Mouse (Mus musculus) spleen, embryonic (tissue): ENCODE results near the gene Rnf130.
"Not testable (repeated sequence)": the region's sequence is repeated elsewhere in the genome, so short reads cannot be mapped to it uniquely, and the experiment has no call there.

Experiments used
- CTCF ChIA-PET: fragments of 350-600 bp; sonication (Branson Sonifier 250); formaldehyde crosslinking; loops from one replicate; lab custom pipeline; 2022; lab: Charles Lee

Rnf130 gene

GRCm38 (mm10) chr11:50081365-50082190 is 56.4 kb downstream of the Rnf130 start:
- CTCF ChIA-PET, result no interaction called here

DNA sequence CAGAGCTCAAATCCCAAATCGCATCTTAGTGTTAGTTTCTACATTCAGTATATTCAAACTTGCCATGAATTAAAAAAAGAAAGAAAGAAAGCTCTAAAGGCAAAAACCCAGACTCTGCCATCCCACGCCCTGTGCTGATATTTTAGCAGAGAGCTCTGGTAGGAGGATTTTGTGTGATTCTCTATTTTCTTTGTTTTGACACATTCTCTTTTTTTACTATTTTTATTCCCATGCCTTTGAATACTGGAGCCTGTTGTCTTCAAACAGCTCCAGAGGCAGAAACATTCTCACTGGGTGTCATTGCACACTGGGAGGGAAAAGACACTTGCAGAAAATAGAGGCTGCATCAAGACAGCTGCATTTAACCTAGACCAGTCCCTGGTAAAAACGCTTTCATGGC is 61.1 kb downstream of the Rnf130 start:
- CTCF ChIA-PET, result interaction anchor here (0.5 kb wide), 1 partner anchor 46 kb away, joined by 3 read pairs; no protein-coding TSS in a partner anchor

- CTCF ChIA-PET, result no interaction called here
Measured at GRCm38 (mm10) chr11:50089840-50090239, 64.7 kb downstream of the Rnf130 start.

GRCm38 (mm10) chr11:50090982-50091675 is 66.0 kb downstream of the Rnf130 start:
- CTCF ChIA-PET, result no interaction called here

GRCm38 (mm10) chr11:50091681-50092080 is 66.5 kb downstream of the Rnf130 start:
- CTCF ChIA-PET, result no interaction called here

DNA sequence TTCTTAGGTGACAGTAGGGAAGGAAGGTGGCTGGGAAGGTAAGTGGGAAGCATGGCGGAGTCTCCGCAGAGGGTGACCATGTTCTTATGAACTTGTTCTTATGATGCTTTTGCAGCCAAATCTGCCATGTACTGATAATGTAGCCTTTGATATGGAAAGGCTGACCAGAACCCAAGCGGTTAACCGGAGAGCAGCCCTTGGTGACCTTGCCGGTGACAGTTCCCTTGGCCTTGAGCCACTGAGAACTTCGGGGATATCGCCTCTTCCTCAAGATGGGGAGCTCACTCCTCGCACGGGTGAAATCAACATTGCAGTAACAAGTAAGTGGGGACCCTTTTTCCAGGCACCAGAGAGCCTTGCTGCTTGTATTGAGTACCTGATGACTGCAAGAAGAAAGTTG is 70.5 kb downstream of the Rnf130 start:
- CTCF ChIA-PET, result no interaction called here

- CTCF ChIA-PET, result no interaction called here
Measured at GRCm38 (mm10) chr11:50097091-50097490, 71.9 kb downstream of the Rnf130 start.

DNA sequence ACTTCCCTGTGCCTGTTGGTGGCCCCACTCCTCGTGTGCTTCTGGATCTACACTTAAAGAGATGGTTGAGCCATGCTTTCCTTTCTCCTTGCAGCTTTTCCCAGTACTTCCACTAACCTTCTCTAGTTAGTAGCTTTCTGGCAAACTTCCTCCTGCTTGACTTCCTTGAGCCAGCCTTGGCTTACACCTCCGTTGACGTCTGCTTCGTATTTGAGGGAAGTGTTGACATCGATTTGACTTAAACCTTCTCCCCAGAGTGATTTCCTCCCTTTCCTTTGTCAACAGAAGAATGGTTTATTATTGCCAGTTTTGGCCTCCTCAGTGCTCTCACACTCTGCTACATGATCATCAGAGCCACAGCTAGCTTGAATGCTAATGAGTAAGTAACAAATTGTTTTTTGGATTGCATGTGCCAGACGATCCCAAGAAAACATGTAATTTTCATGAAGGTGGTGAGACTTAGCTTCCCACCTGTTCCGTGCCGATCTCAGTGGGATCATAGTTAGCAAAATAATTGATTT is 73.9 kb downstream of the Rnf130 start:
- CTCF ChIA-PET, result no interaction called here

- CTCF ChIA-PET, result no interaction called here
Measured at GRCm38 (mm10) chr11:50099692-50100091, 74.5 kb downstream of the Rnf130 start.

DNA sequence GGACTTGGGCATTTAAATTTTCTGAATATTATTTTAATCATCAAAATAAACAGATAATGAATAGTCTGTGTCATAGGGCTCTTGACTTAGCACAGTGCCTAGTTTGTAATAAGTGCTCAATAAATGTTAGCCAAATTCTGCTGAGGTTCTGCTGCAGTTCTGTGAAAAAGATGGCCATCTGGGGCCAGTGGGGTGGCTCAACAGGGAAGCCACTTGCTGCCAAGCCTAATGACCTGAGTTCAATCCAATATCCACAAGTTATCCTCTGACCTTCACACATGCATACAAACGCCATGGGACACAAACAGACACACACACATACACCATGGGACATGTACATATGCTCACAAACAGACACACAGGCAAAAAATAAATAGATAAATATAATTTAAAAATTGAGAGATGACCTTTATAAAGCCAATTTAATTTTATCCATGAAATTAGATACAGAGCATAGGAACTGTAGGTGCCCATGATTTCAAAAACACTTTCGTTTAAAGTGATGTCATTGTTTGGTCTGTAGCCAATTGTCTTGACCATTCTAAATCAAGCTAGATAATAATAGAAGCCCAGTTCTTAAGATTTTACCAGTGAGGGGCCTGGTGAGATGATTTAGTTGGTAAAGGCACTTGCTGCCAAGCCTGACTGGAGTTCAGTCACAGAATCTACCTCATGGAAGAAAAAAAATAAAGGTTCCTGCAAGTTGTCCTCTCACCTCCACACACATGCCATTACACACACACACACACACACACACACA is 75.6 kb downstream of the Rnf130 start:
- CTCF ChIA-PET, result no interaction called here

DNA sequence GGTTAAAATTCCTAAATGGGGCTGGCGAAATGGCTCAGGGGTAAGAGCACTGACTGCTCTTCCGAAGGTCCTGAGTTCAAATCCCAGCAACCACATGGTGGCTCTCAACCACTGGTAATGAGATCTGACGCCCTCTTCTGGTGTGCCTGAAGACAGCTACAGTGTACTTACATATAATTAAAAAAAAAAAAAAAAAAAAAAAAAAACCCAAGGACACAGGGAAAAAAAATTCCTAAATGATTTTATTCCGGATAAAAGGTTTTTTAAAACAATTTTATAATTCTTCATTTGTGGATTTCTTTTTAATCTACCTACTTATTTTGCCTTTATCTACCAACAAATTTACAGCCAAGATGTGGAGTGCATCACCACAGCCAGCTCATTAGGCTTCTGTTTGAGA is 76.8 kb downstream of the Rnf130 start:
- CTCF ChIA-PET, result not testable (repeated sequence)

- CTCF ChIA-PET, result no interaction called here
Measured at GRCm38 (mm10) chr11:50104016-50104415, 78.9 kb downstream of the Rnf130 start.

GRCm38 (mm10) chr11:50105237-50105636 is 80.1 kb downstream of the Rnf130 start:
- CTCF ChIA-PET, result no interaction called here

DNA sequence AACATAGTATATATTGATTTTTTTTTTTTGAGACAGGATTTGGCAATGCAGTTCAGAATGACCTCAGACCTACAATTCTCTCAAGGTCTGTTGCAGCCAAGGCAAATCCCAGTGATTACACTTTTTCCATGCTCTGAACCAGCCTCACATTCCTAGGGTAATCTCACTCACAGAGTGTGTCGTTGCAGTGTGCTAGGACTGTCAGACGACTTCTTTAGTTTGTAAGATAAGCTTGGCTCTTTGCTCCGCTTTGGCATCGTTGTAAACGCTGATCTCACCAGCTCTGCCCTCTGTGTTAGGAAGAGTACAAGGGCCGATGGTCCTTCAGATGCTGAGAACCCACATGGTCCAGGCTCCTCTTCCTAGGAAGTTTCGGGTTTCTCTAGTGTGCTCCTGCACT is 80.9 kb downstream of the Rnf130 start:
- CTCF ChIA-PET, result no interaction called here

DNA sequence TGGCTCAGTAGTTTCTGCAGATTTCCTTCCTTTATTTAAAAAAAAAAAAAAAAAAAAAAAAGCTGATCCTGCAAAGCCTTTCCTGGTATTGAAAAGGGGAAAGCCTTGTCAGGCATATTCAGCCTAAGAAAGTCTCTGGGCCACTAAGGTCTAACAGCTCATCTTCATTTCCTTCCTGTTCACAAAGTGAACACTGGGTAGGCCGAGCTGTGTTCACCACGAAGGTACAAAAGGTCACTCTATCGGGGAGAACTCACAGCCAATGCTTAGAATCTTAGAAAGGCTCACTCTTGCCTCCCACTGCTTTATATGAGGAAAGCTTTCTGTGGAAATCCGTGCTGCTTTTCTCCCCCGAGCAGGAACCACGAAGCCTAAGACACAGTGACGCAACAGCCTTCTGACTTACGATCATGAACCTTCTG is 83.7 kb downstream of the Rnf130 start:
- CTCF ChIA-PET, result interaction anchor here (0.6 to 0.7 kb wide), 2 partner anchors 26 to 307 kb away, joined by 9 to 11 read pairs; no protein-coding TSS in a partner anchor

- CTCF ChIA-PET, result interaction anchor here (0.6 to 0.8 kb wide), 2 partner anchors 227 to 1512 kb away, joined by 3 to 7 read pairs; no protein-coding TSS in a partner anchor
Measured at GRCm38 (mm10) chr11:50114329-50114728, 89.2 kb downstream of the Rnf130 start.

DNA sequence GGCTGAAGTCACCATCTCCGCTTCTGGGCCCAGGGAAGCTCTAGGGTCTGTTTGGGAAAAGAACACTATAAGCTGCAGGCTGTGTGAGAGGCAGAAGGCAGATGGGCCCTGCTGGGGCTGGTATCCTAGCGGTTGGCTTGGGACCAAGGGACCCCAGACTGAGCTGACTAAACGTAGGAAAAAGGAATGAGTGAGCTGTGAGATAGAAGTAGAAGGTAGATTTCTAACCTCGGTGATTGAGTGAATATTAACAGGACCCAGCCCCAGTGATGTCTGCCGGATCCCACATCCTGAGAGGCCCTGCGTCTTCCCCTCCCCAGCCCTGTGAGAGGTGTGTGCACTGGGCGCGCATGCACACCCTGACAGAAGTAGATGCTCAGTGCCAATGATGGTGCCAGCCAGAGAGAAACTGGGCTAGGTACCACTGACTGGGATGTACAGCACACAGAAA is 97.5 kb downstream of the Rnf130 start:
- CTCF ChIA-PET, result no interaction called here

DNA sequence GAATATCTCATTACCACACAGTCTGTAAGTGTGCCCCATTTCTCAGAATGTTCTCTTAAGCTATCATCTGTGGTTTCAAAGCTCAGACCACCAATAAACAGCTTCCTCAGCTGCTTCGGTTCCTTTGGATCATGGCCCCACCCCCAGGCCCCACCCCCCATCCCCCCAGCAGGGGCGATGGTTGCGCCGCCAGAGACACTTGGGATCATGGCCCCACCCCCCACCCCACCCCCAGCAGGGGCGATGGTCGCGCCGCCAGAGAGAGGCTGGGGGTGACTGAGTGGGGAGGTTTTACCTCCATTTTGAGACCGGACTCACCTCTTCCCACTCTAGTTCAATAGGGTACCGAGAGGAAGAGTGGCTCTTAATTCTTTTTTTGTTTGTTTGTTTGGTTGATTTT is 102.6 kb downstream of the Rnf130 start:
- CTCF ChIA-PET, result interaction anchor here (0.7 to 1.1 kb wide), 3 partner anchors 13 to 226 kb away, joined by 3 to 9 read pairs (median 4); no protein-coding TSS in a partner anchor

DNA sequence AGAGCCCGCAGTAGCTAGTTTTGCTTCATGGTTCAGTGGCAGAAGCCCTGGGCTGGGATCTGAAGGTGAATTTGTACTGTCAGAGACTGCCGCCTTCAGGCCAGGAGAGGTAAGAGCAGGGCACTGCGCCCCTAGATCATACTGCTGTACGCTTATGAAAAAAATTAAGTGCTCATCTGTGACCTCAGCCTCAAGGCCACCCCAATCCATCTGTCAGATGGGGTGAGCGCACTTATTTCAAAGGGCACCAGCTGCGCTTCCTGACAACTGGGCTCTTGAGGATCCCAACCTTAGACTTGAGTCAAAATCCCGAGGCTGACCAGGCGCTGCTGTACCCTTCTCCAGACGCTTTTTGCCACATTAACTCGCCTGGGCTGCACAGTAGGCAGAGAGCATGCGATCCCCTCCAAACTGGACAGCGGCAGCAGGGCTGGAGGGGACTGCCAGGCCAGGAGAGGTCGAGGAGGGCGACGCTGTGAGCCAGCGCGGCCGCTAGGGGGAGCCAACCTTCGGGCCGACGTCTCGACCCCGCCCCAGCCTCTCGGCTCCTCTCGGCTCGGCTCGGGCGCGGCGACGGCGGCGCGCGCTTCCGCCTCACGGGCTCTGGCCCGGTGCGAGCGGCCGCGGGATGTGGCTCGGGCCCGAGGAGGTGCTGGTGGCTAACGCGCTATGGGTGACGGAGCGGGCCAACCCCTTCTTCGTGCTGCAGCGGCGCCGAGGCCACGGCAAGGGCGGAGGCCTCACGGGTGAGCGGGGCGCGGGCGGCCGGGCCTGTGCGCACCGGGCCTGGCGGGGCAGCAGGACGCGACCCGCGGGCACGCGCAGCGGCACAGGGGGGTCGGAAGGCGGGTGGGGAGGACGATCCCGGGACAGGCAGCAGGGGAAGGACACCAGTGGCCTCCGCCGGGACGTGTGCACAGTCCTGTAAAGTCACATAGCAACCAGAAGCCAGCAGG is 105.9 kb downstream of the Rnf130 start, which contains the start of gene Tbc1d9b:
Gene Tbc1d9b (plus strand): TSS at position 586 of the 956 bp plus-strand sequence.
- CTCF ChIA-PET, result interaction anchor here (0.7 kb wide), 1 partner anchor 242 kb away, joined by 14 read pairs; no protein-coding TSS in a partner anchor

DNA sequence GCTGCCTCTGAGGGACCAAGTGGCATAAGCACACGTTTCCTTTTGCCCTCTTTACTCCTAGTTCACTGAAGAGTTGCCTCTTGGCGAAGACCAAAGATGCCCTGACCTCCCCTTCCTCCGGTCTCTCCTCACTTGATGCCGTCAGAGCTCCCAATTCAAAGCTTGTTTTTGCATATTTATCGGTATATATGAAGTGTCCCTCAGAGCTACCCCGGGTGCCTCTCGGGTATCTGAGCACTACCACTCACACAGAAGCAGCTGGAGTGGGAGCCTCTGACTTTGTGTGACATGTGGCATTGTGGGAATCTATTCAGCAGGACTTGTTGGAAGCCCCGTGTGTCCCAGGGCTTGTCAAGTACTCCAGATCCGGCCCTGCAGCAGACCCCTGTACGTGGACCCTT is 106.7 kb downstream of the Rnf130 start:
- CTCF ChIA-PET, result interaction anchor here (0.7 kb wide), 2 partner anchors 46 to 241 kb away, joined by 3 to 14 read pairs; no protein-coding TSS in a partner anchor
